Mouse (Mus musculus): ENCODE data around the gene Aldh5a1. TPM values are rescaled to one million over a fixed set of nuclear protein-coding genes. Genes with fewer than 3 reads are reported as not detected.

The Aldh5a1 gene
- total and polyA plus RNA-seq, 2 experiments from 2014 or later: 15.4 to 45.8 TPM

- ATAC-seq (ENCODE audit: low FRiP score): no peak
- H3K4me2 ChIP-seq (ENCODE audit: low read depth, low read length, poor library complexity, severe bottlenecking): no peak overlapping the region
Observed at GRCm38 (mm10) chr13:24930591-24930990, 6.9 kb downstream of the Aldh5a1 start.

DNA sequence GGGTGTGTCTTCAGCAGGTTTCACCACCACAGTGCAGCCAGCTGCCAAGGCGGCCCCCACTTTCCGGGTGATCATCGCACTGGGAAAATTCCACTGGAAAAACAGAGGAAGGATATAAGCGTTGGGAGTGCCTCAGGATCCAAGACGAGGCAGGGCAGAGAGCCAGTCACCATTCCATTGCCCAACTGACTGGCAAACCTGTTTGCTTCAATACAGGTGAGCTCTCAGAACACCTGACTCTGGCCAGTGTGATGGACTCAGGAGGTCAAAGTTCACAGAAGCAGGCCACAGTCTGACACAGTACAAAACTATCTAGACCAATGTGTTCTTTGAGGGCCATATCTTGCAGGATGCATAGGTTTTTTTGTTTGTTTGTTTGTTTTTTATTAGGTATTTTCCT lies 13.5 kb downstream of the Aldh5a1 start:
- Histone ChIP-seq H3K27ac (ENCODE audit: low read depth, low read length) (no peak overlapping the region), H3K9ac (replicated peaks; ENCODE audit: low read length, poor library complexity, severe bottlenecking) (no peak overlapping the region), H3K4me3 (ENCODE audit: low read depth, low read length) (no peak overlapping the region), H3K4me2 (ENCODE audit: low read depth, low read length, poor library complexity, severe bottlenecking) (no peak overlapping the region), H3K27me3 (ENCODE audit: insufficient read depth, low read length) (no peaks in the 10 kb centered on the region), H3K4me1 (ENCODE audit: insufficient read depth, low read length) (no peaks in the 10 kb centered on the region), H3K9me3 (ENCODE audit: low read length) (no peaks in the 10 kb centered on the region), H3K36me3 (ENCODE audit: insufficient read depth, low read length) (peaks cover 39% of the 10 kb centered on the region)
- no peak for TF ChIP-seq CTCF (IDR thresholded peaks at IDR 0.05)
- ATAC-seq (ENCODE audit: low FRiP score): no peak
- no peak for DNase-seq (ENCODE audit: low spot score)
- WGBS: 91% methylated on average over 5 of the region's 5 CpGs

More at GRCm38 (mm10) chr13:24930591-24930990, 6.9 kb downstream of the Aldh5a1 start:
- Histone ChIP-seq H3K4me3 (ENCODE audit: low read depth, low read length) (no peak overlapping the region), H3K4me1 (ENCODE audit: insufficient read depth, low read length) (peaks cover 4% of the 10 kb centered on the region; the same call in 1 of the 2 replicates), H3K9ac (replicated peaks; ENCODE audit: low read length, poor library complexity, severe bottlenecking) (no peak overlapping the region), H3K9me3 (ENCODE audit: low read length) (no peaks in the 10 kb centered on the region), H3K36me3 (ENCODE audit: insufficient read depth, low read length) (peaks cover 7% of the 10 kb centered on the region), H3K27me3 (ENCODE audit: insufficient read depth, low read length) (no peaks in the 10 kb centered on the region), H3K27ac (ENCODE audit: low read depth, low read length) (no peak overlapping the region)
- DNase-seq (ENCODE audit: low spot score): no peak
- TF ChIP-seq CTCF (IDR thresholded peaks at IDR 0.05): no peak

DNA sequence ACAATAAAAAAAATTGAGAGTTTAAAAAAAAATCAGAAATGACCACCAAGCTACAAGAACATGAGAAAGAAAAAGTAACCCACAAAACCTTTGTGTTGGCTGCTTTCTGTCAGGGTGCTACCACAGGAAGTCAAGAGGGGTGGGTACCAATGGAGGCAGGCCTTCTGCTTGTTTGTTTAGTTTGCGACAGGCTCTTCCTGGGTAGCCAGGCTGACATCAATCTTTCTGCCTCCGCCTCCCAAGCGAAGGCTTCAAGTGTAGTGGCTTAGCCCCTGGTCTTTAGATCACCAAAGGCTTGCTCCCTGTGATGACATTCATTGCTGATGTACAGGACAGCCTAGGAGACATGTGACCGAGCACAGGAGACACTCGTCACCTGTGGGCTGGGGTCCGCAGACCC lies 16.2 kb downstream of the Aldh5a1 start:
- no peak for TF ChIP-seq CTCF (IDR thresholded peaks at IDR 0.05)
- ATAC-seq (ENCODE audit: low FRiP score) (no peak), DNase-seq (ENCODE audit: low spot score) (no peak)
- Histone ChIP-seq H3K36me3 (ENCODE audit: insufficient read depth, low read length) (peaks cover 57% of the 10 kb centered on the region), H3K9ac (replicated peaks; ENCODE audit: low read length, poor library complexity, severe bottlenecking) (no peak overlapping the region), H3K4me1 (ENCODE audit: insufficient read depth, low read length) (no peaks in the 10 kb centered on the region), H3K27ac (ENCODE audit: low read depth, low read length) (no peak overlapping the region), H3K27me3 (ENCODE audit: insufficient read depth, low read length) (no peaks in the 10 kb centered on the region), H3K9me3 (ENCODE audit: low read length) (no peaks in the 10 kb centered on the region), H3K4me2 (ENCODE audit: low read depth, low read length, poor library complexity, severe bottlenecking) (no peak overlapping the region), H3K4me3 (ENCODE audit: low read depth, low read length) (no peak overlapping the region)
- WGBS: 87% methylated on average over 6 of the region's 6 CpGs

DNA sequence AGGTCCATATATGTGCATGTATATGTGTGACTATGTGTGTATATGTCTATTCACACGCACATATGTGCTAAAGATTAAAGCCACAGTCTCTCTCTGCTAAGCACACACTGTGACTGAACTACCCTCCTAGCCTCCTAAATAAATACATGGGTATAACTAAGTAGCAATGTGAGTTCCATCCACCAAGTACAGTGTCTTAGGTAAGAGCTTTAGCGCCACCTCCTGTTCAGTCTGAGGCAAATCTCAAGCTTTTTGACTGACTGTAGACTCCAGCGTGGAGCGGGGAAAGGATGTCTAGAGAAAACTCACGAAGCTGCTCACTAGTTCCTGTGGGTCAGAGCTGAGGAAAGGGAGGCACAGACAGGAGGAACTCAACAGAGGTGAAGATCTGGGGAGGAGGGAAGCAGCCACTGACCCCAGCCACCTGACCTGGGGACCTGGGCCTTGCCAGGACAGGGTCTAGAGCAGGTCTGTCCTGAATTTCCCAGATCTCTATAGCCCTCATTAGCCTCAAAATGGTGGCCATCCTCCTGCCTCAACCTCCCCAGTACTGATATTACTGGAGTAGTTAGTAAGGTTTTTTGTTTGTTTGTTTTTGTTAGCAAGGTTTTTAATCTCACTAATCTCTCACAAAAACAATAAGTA lies 17.0 kb downstream of the Aldh5a1 start:
- ATAC-seq (ENCODE audit: low FRiP score): peak; percentile 87
- H3K36me3 ChIP-seq (ENCODE audit: insufficient read depth, low read length): peaks cover 52% of the 10 kb centered on the region
- no peaks in the 10 kb centered on the region for H3K27me3 ChIP-seq (ENCODE audit: insufficient read depth, low read length)
- 27% methylated on average over 5 of the region's 5 CpGs for WGBS
- H3K4me1 ChIP-seq (ENCODE audit: insufficient read depth, low read length): no peaks in the 10 kb centered on the region
- H3K9me3 ChIP-seq (ENCODE audit: low read length): no peaks in the 10 kb centered on the region
- H3K27ac ChIP-seq (ENCODE audit: low read depth, low read length): no peak overlapping the region
- peak; percentile 87 for TF ChIP-seq CTCF (IDR thresholded peaks at IDR 0.05)
- H3K4me2 ChIP-seq (ENCODE audit: low read depth, low read length, poor library complexity, severe bottlenecking): no peak overlapping the region
- no peak overlapping the region for H3K4me3 ChIP-seq (ENCODE audit: low read depth, low read length)
- no peak overlapping the region for H3K9ac ChIP-seq (replicated peaks; ENCODE audit: low read length, poor library complexity, severe bottlenecking)
- DNase-seq (ENCODE audit: low spot score): peak; percentile 88

- H3K4me1 ChIP-seq (ENCODE audit: insufficient read depth, low read length): no peaks in the 10 kb centered on the region
- no peak for TF ChIP-seq CTCF (IDR thresholded peaks at IDR 0.05)
- no peak for ATAC-seq (ENCODE audit: low FRiP score)
Observed at GRCm38 (mm10) chr13:24915831-24916230, 21.6 kb downstream of the Aldh5a1 start.

GRCm38 (mm10) chr13:24914915-24915314 lies 22.5 kb downstream of the Aldh5a1 start:
- no peak overlapping the region for H3K27ac ChIP-seq (ENCODE audit: low read depth, low read length)
- H3K4me3 ChIP-seq (ENCODE audit: low read depth, low read length): no peak overlapping the region
- no peak overlapping the region for H3K9ac ChIP-seq (replicated peaks; ENCODE audit: low read length, poor library complexity, severe bottlenecking)
- ATAC-seq (ENCODE audit: low FRiP score) (no peak), DNase-seq (ENCODE audit: low spot score) (no peak)
- no peaks in the 10 kb centered on the region for H3K9me3 ChIP-seq (ENCODE audit: low read length)
- no peak for TF ChIP-seq CTCF (IDR thresholded peaks at IDR 0.05)
- no peaks in the 10 kb centered on the region for H3K4me1 ChIP-seq (ENCODE audit: insufficient read depth, low read length)
- no peaks in the 10 kb centered on the region for H3K27me3 ChIP-seq (ENCODE audit: insufficient read depth, low read length)
- 91% methylated on average over 4 of the region's 4 CpGs for WGBS
- H3K36me3 ChIP-seq (ENCODE audit: insufficient read depth, low read length): peaks cover 50% of the 10 kb centered on the region
- H3K4me2 ChIP-seq (ENCODE audit: low read depth, low read length, poor library complexity, severe bottlenecking): no peak overlapping the region

More at GRCm38 (mm10) chr13:24915831-24916230, 21.6 kb downstream of the Aldh5a1 start:
- H3K27me3 ChIP-seq (ENCODE audit: insufficient read depth, low read length): no peaks in the 10 kb centered on the region
- H3K9ac ChIP-seq (replicated peaks; ENCODE audit: low read length, poor library complexity, severe bottlenecking): no peak overlapping the region
- peaks cover 46% of the 10 kb centered on the region for H3K36me3 ChIP-seq (ENCODE audit: insufficient read depth, low read length)
- H3K4me2 ChIP-seq (ENCODE audit: low read depth, low read length, poor library complexity, severe bottlenecking): no peak overlapping the region
- H3K9me3 ChIP-seq (ENCODE audit: low read length): no peaks in the 10 kb centered on the region
- no peak for DNase-seq (ENCODE audit: low spot score)
- no peak overlapping the region for H3K4me3 ChIP-seq (ENCODE audit: low read depth, low read length)
- 74% methylated on average over 13 of the region's 13 CpGs for WGBS
- H3K27ac ChIP-seq (ENCODE audit: low read depth, low read length): no peak overlapping the region
